Mouse (Mus musculus) G1E (cell line): ENCODE results near the gene Dus2.

ENCODE experiments used
- CTCF ChIP-seq: IDR thresholded peaks from 2 replicates; pipeline ENCODE4 v1.5.1; 2012; ENCODE audit warnings: low read depth, low read length, inconsistent platforms, mixed read lengths
- TAL1 ChIP-seq: conservative IDR thresholded peaks from 2 replicates; pipeline ENCODE4 v1.6.1; 2012; ENCODE audit warnings: low read depth, low read length, inconsistent platforms, mixed read lengths

- no peak for TF ChIP-seq TAL1
- no peak for TF ChIP-seq CTCF
Observed at GRCm38 (mm10) chr8:105959350-105959749, 31.8 kb upstream of the Dus2 start.
